Mouse (Mus musculus): ENCODE data around the gene Lhfpl3. TPM values are rescaled to one million over a fixed set of nuclear protein-coding genes. Genes with fewer than 3 reads are reported as not detected.

Gene Lhfpl3
- polyA plus RNA-seq, 1 experiment: 0.64 TPM

GRCm38 (mm10) chr5:22813426-22813825 lies 67.6 kb downstream of the Lhfpl3 start:
- Histone ChIP-seq H3K4me3 (ENCODE audit: control insufficient read depth, low read depth, low read length) (no peak overlapping the region), H3K4me1 (ENCODE audit: control insufficient read depth, insufficient read depth, low read length) (no peaks in the 10 kb centered on the region), H3K36me3 (ENCODE audit: control insufficient read depth, insufficient read depth, low read length) (no peaks in the 10 kb centered on the region), H3K27ac (ENCODE audit: control insufficient read depth, insufficient read depth, low read depth, low read length) (no peak overlapping the region), H3K27me3 (ENCODE audit: control insufficient read depth, insufficient read depth, low read length) (no peaks in the 10 kb centered on the region)
- TF ChIP-seq POLR2A (IDR thresholded peaks at IDR 0.05; ENCODE audit: control insufficient read depth, low read depth, low read length): no peak
- TF ChIP-seq CTCF (IDR thresholded peaks at IDR 0.05; ENCODE audit: control insufficient read depth, insufficient read depth, insufficient replicate concordance, low read depth, low read length): no peak

- H3K4me3 ChIP-seq (ENCODE audit: control insufficient read depth, low read depth, low read length): no peak overlapping the region
- no peaks in the 10 kb centered on the region for H3K36me3 ChIP-seq (ENCODE audit: control insufficient read depth, insufficient read depth, low read length)
- TF ChIP-seq POLR2A (IDR thresholded peaks at IDR 0.05; ENCODE audit: control insufficient read depth, low read depth, low read length) (no peak), CTCF (IDR thresholded peaks at IDR 0.05; ENCODE audit: control insufficient read depth, insufficient read depth, insufficient replicate concordance, low read depth, low read length) (no peak)
- no peak overlapping the region for H3K27ac ChIP-seq (ENCODE audit: control insufficient read depth, insufficient read depth, low read depth, low read length)
- H3K4me1 ChIP-seq (ENCODE audit: control insufficient read depth, insufficient read depth, low read length): no peaks in the 10 kb centered on the region
- no peaks in the 10 kb centered on the region for H3K27me3 ChIP-seq (ENCODE audit: control insufficient read depth, insufficient read depth, low read length)
Measured at GRCm38 (mm10) chr5:22829822-22830450, 84.1 kb downstream of the Lhfpl3 start.

GRCm38 (mm10) chr5:22851572-22851971 lies 105.7 kb downstream of the Lhfpl3 start:
- H3K4me3 ChIP-seq (ENCODE audit: control insufficient read depth, low read depth, low read length): no peak overlapping the region; the same call in 1 of the 2 replicates
- TF ChIP-seq POLR2A (IDR thresholded peaks at IDR 0.05; ENCODE audit: control insufficient read depth, low read depth, low read length): no peak
- TF ChIP-seq CTCF (IDR thresholded peaks at IDR 0.05; ENCODE audit: control insufficient read depth, insufficient read depth, insufficient replicate concordance, low read depth, low read length): no peak
- no peaks in the 10 kb centered on the region for H3K36me3 ChIP-seq (ENCODE audit: control insufficient read depth, insufficient read depth, low read length)
- no peak overlapping the region for H3K27ac ChIP-seq (ENCODE audit: control insufficient read depth, insufficient read depth, low read depth, low read length)
- H3K4me1 ChIP-seq (ENCODE audit: control insufficient read depth, insufficient read depth, low read length): no peaks in the 10 kb centered on the region; the same call in 1 of the 2 replicates
- H3K27me3 ChIP-seq (ENCODE audit: control insufficient read depth, insufficient read depth, low read length): no peaks in the 10 kb centered on the region

GRCm38 (mm10) chr5:22853503-22853902 lies 107.6 kb downstream of the Lhfpl3 start:
- H3K36me3 ChIP-seq (ENCODE audit: control insufficient read depth, insufficient read depth, low read length): no peaks in the 10 kb centered on the region
- TF ChIP-seq CTCF (IDR thresholded peaks at IDR 0.05; ENCODE audit: control insufficient read depth, insufficient read depth, insufficient replicate concordance, low read depth, low read length): no peak
- no peak for TF ChIP-seq POLR2A (IDR thresholded peaks at IDR 0.05; ENCODE audit: control insufficient read depth, low read depth, low read length)
- H3K27ac ChIP-seq (ENCODE audit: control insufficient read depth, insufficient read depth, low read depth, low read length): no peak overlapping the region
- H3K4me3 ChIP-seq (ENCODE audit: control insufficient read depth, low read depth, low read length): no peak overlapping the region
- no peaks in the 10 kb centered on the region; the same call in 1 of the 2 replicates for H3K4me1 ChIP-seq (ENCODE audit: control insufficient read depth, insufficient read depth, low read length)
- no peaks in the 10 kb centered on the region for H3K27me3 ChIP-seq (ENCODE audit: control insufficient read depth, insufficient read depth, low read length)

GRCm38 (mm10) chr5:22856480-22856879 lies 110.6 kb downstream of the Lhfpl3 start:
- H3K27ac ChIP-seq (ENCODE audit: control insufficient read depth, insufficient read depth, low read depth, low read length): no peak overlapping the region
- H3K4me1 ChIP-seq (ENCODE audit: control insufficient read depth, insufficient read depth, low read length): no peaks in the 10 kb centered on the region; the same call in 1 of the 2 replicates
- no peak for TF ChIP-seq POLR2A (IDR thresholded peaks at IDR 0.05; ENCODE audit: control insufficient read depth, low read depth, low read length)
- no peak for TF ChIP-seq CTCF (IDR thresholded peaks at IDR 0.05; ENCODE audit: control insufficient read depth, insufficient read depth, insufficient replicate concordance, low read depth, low read length)
- no peaks in the 10 kb centered on the region for H3K27me3 ChIP-seq (ENCODE audit: control insufficient read depth, insufficient read depth, low read length)
- H3K36me3 ChIP-seq (ENCODE audit: control insufficient read depth, insufficient read depth, low read length): no peaks in the 10 kb centered on the region
- H3K4me3 ChIP-seq (ENCODE audit: control insufficient read depth, low read depth, low read length): no peak overlapping the region

GRCm38 (mm10) chr5:22861399-22861798 lies 115.5 kb downstream of the Lhfpl3 start:
- Histone ChIP-seq H3K27ac (ENCODE audit: control insufficient read depth, insufficient read depth, low read depth, low read length) (no peak overlapping the region), H3K4me1 (ENCODE audit: control insufficient read depth, insufficient read depth, low read length) (no peaks in the 10 kb centered on the region), H3K4me3 (ENCODE audit: control insufficient read depth, low read depth, low read length) (no peak overlapping the region), H3K27me3 (ENCODE audit: control insufficient read depth, insufficient read depth, low read length) (no peaks in the 10 kb centered on the region), H3K36me3 (ENCODE audit: control insufficient read depth, insufficient read depth, low read length) (no peaks in the 10 kb centered on the region)
- TF ChIP-seq POLR2A (IDR thresholded peaks at IDR 0.05; ENCODE audit: control insufficient read depth, low read depth, low read length) (no peak), CTCF (IDR thresholded peaks at IDR 0.05; ENCODE audit: control insufficient read depth, insufficient read depth, insufficient replicate concordance, low read depth, low read length) (peak; percentile 31; the same call in 1 of the 2 replicates)

GRCm38 (mm10) chr5:22869031-22869430 lies 123.2 kb downstream of the Lhfpl3 start:
- Histone ChIP-seq H3K4me1 (ENCODE audit: control insufficient read depth, insufficient read depth, low read length) (no peaks in the 10 kb centered on the region), H3K4me3 (ENCODE audit: control insufficient read depth, low read depth, low read length) (no peak overlapping the region), H3K27ac (ENCODE audit: control insufficient read depth, insufficient read depth, low read depth, low read length) (no peak overlapping the region), H3K27me3 (ENCODE audit: control insufficient read depth, insufficient read depth, low read length) (no peaks in the 10 kb centered on the region), H3K36me3 (ENCODE audit: control insufficient read depth, insufficient read depth, low read length) (no peaks in the 10 kb centered on the region)
- TF ChIP-seq CTCF (IDR thresholded peaks at IDR 0.05; ENCODE audit: control insufficient read depth, insufficient read depth, insufficient replicate concordance, low read depth, low read length) (no peak), POLR2A (IDR thresholded peaks at IDR 0.05; ENCODE audit: control insufficient read depth, low read depth, low read length) (no peak)
